Mouse (Mus musculus): Measurements from ENCODE around the gene Olfr16. TPM values are rescaled to one million over a fixed set of nuclear protein-coding genes. Genes with fewer than 3 reads are reported as not detected.

Gene Olfr16
- not detected in 2 replicates for polyA plus RNA-seq (2015; fragmentation: Nextera tagmentation; extraction: Ambion mirVana)

DNA sequence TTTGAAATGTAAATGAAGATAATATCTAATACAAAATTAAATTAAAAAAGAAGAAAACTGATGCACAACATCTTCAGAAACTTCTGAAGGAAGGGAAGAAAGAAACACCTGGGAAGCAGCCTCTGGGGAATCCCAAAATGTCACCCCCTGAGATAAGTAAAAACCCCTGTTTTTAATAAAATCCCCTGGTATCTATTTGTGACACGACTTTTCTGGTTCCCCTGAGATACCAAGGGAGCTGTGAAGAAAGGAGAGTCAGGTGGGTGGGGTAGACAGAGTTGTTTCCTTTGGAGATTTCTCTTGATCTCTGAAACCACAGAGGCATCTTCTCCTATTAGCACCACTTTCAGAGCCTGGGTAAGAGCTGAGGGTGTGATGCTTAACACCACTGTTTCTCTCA, at the start of gene Olfr16:
TSS of gene Olfr16 (plus strand) at position 250 of the 400 bp plus-strand sequence.

Other genes starting within 250 kb of the Olfr16 start
- 0.88 and 3.1 TPM in 2 replicates for gene Apcs, start 55.4 kb upstream of the Olfr16 start, polyA plus RNA-seq (2015; fragmentation: Nextera tagmentation; extraction: Ambion mirVana)
- not detected in 2 replicates for gene Olfr1408, start 187.0 kb downstream of the Olfr16 start, polyA plus RNA-seq (2015; fragmentation: Nextera tagmentation; extraction: Ambion mirVana)
- gene Olfr1406, start 240.2 kb downstream of the Olfr16 start, polyA plus RNA-seq (2015; fragmentation: Nextera tagmentation; extraction: Ambion mirVana) = not detected in 2 replicates
- not detected in 2 replicates for gene Olfr218, start 247.4 kb downstream of the Olfr16 start, polyA plus RNA-seq (2015; fragmentation: Nextera tagmentation; extraction: Ambion mirVana)

Measured in urinary bladder, postnatal 0 days (tissue).